Mouse (Mus musculus) kidney, adult 9 months (tissue): ENCODE measurements around the gene Bbs7.
"Not testable (repeated sequence)": the region's sequence is repeated elsewhere in the genome, so short reads cannot be mapped to it uniquely, and the experiment has no call there.

ENCODE experiments used
- DNase-seq: peaks from one replicate; pipeline ENCODE4 v3.0.0; 2022

Gene Bbs7

GRCm38 (mm10) chr3:36613202-36613907 lies at the start of gene Bbs7:
Bbs7 (minus strand) TSS chr3:36613477.
- peak; percentile 94 for DNase-seq

GRCm38 (mm10) chr3:36645245-36645559 lies 31.9 kb upstream of the Bbs7 start:
- DNase-seq: not testable (repeated sequence)

- no peak for DNase-seq
Observed at GRCm38 (mm10) chr3:36644554-36645244, 31.4 kb upstream of the Bbs7 start.

GRCm38 (mm10) chr3:36643354-36643753 lies 30.1 kb upstream of the Bbs7 start:
- DNase-seq: no peak

- DNase-seq: no peak
Observed at GRCm38 (mm10) chr3:36642736-36643135, 29.5 kb upstream of the Bbs7 start.

- no peak for DNase-seq
Observed at GRCm38 (mm10) chr3:36640787-36641186, 27.5 kb upstream of the Bbs7 start.

GRCm38 (mm10) chr3:36635449-36635848 lies 22.2 kb upstream of the Bbs7 start:
- peak; percentile 24 for DNase-seq

GRCm38 (mm10) chr3:36626803-36627202 lies 13.5 kb upstream of the Bbs7 start:
- no peak for DNase-seq

- peak; percentile 65 for DNase-seq
Observed at GRCm38 (mm10) chr3:36618181-36618580, 4.9 kb upstream of the Bbs7 start.

GRCm38 (mm10) chr3:36613908-36614255 lies 605 bp upstream of the Bbs7 start:
- DNase-seq: no peak

- DNase-seq: no peak
Observed at GRCm38 (mm10) chr3:36612687-36613086, 590 bp downstream of the Bbs7 start.

- no peak for DNase-seq
Observed at GRCm38 (mm10) chr3:36605894-36606783, 7.1 kb downstream of the Bbs7 start.

- not testable (repeated sequence) for DNase-seq
Observed at GRCm38 (mm10) chr3:36599773-36600172, 13.5 kb downstream of the Bbs7 start.

GRCm38 (mm10) chr3:36598811-36599210 lies 14.5 kb downstream of the Bbs7 start:
- DNase-seq: no peak

- DNase-seq: peak; percentile 98
Observed at GRCm38 (mm10) chr3:36571827-36572378, 41.4 kb downstream of the Bbs7 start, which contains the start of gene Ccna2. Ccna2 (minus strand) TSS chr3:36572150.

GRCm38 (mm10) chr3:36571361-36571826 lies 41.9 kb downstream of the Bbs7 start:
- DNase-seq: peak; percentile 5

- DNase-seq: no peak
Observed at GRCm38 (mm10) chr3:36569836-36570235, 43.4 kb downstream of the Bbs7 start.

GRCm38 (mm10) chr3:36563666-36564065 lies 49.6 kb downstream of the Bbs7 start:
- DNase-seq: no peak

- no peak for DNase-seq
Observed at GRCm38 (mm10) chr3:36559606-36560005, 53.7 kb downstream of the Bbs7 start.

- DNase-seq: no peak
Observed at GRCm38 (mm10) chr3:36557601-36558000, 55.7 kb downstream of the Bbs7 start.

- peak; percentile 95 for DNase-seq
Observed at GRCm38 (mm10) chr3:36552406-36553047, 60.8 kb downstream of the Bbs7 start, which contains the start of gene Exosc9. Exosc9 (plus strand) TSS chr3:36552606.

- no peak for DNase-seq
Observed at GRCm38 (mm10) chr3:36551851-36552384, 61.4 kb downstream of the Bbs7 start.
